Mouse (Mus musculus): ENCODE results near the gene Tpd52l1. TPM values are rescaled to one million over a fixed set of nuclear protein-coding genes. Genes with fewer than 3 reads are reported as not detected.

Gene Tpd52l1
- not detected for total RNA-seq (2023)

GRCm38 (mm10) chr10:31445291-31446124 is at the start of gene Tpd52l1:
TSS of gene Tpd52l1 (minus strand) at chr10:31445958.

GRCm38 (mm10) chr10:31312865-31313848 is 132.6 kb downstream of the Tpd52l1 start, which contains the start of gene Hddc2:
TSS of gene Hddc2 (plus strand) at chr10:31313383.

Other genes with a start within 250 kb of the Tpd52l1 start
- gene Hddc2, start 132.6 kb downstream of the Tpd52l1 start, total RNA-seq (2023) = 25.2 TPM
- gene Rnf217, start 163.2 kb upstream of the Tpd52l1 start, total RNA-seq (2023) = 0.12 TPM